Mouse (Mus musculus) kidney, postnatal 10 days (tissue): ENCODE data around the gene Fstl3.

ENCODE experiments used
- DNase-seq: peaks from one replicate; pipeline ENCODE4 v3.0.0; 2021; ENCODE audit warnings: mixed read lengths

The Fstl3 gene

GRCm38 (mm10) chr10:79764234-79764633 lies 12.8 kb upstream of the Fstl3 start:
- DNase-seq: peak; percentile 18

GRCm38 (mm10) chr10:79765228-79765745 lies 11.8 kb upstream of the Fstl3 start:
- no peak for DNase-seq

GRCm38 (mm10) chr10:79766001-79766507 lies 11.0 kb upstream of the Fstl3 start:
- DNase-seq: no peak

GRCm38 (mm10) chr10:79766508-79767325 lies 10.4 kb upstream of the Fstl3 start, which contains the start of gene Rnf126:
Rnf126 (minus strand) TSS chr10:79766952.
- DNase-seq: peak; percentile 100

- peak; percentile 97 for DNase-seq
Measured at GRCm38 (mm10) chr10:79767372-79768244, 9.5 kb upstream of the Fstl3 start.

GRCm38 (mm10) chr10:79768400-79768799 lies 8.7 kb upstream of the Fstl3 start:
- peak; percentile 87 for DNase-seq

GRCm38 (mm10) chr10:79769329-79769728 lies 7.7 kb upstream of the Fstl3 start:
- DNase-seq: no peak

GRCm38 (mm10) chr10:79772320-79772719 lies 4.8 kb upstream of the Fstl3 start:
- DNase-seq: no peak

- DNase-seq: no peak
Measured at GRCm38 (mm10) chr10:79773208-79773607, 3.9 kb upstream of the Fstl3 start.

- no peak for DNase-seq
Measured at GRCm38 (mm10) chr10:79774486-79775279, 2.4 kb upstream of the Fstl3 start.

- DNase-seq: peak; percentile 83
Measured at GRCm38 (mm10) chr10:79778006-79778405, 934 bp downstream of the Fstl3 start.

GRCm38 (mm10) chr10:79779193-79779592 lies 2.1 kb downstream of the Fstl3 start:
- DNase-seq: no peak

- peak; percentile 99 for DNase-seq
Measured at GRCm38 (mm10) chr10:79779784-79780663, 3.0 kb downstream of the Fstl3 start.

GRCm38 (mm10) chr10:79780664-79781015 lies 3.6 kb downstream of the Fstl3 start:
- peak; percentile 87 for DNase-seq

GRCm38 (mm10) chr10:79781139-79781538 lies 4.1 kb downstream of the Fstl3 start:
- peak; percentile 44 for DNase-seq

- DNase-seq: peak; percentile 15
Measured at GRCm38 (mm10) chr10:79781956-79782355, 4.9 kb downstream of the Fstl3 start.

- peak; percentile 61 for DNase-seq
Measured at GRCm38 (mm10) chr10:79783050-79783449, 6.0 kb downstream of the Fstl3 start.

- DNase-seq: peak; percentile 71
Measured at GRCm38 (mm10) chr10:79783920-79784800, 7.1 kb downstream of the Fstl3 start.

- peak; percentile 91 for DNase-seq
Measured at GRCm38 (mm10) chr10:79788386-79789158, 11.5 kb downstream of the Fstl3 start.
